Mouse (Mus musculus) midbrain, embryonic 10.5 days (tissue): ENCODE measurements around the gene Ube2d2b. TPM values are rescaled to one million over a fixed set of nuclear protein-coding genes. Genes with fewer than 3 reads are reported as not detected.

Experiments
- polyA plus RNA-seq: library from polyadenylated mRNA; unstranded; fragments of >200 nt; fragmentation: Nextera tagmentation; extraction: Ambion mirVana; gene quantifications from 2 replicates; pipeline ENCODE4 v1.2.1, GENCODE M21; 2016

Ube2d2b gene
- polyA plus RNA-seq, 1 experiment from 2014 or later = 0.17 TPM

Other genes starting within 250 kb of the Ube2d2b start
- 15.9 and 18.9 TPM in 2 replicates for gene Rpap2, start 232.7 kb upstream of the Ube2d2b start, polyA plus RNA-seq
- 29.8 and 31.1 TPM in 2 replicates for gene Glmn, start 232.2 kb upstream of the Ube2d2b start, polyA plus RNA-seq
- gene Gfi1, start 104.1 kb upstream of the Ube2d2b start, polyA plus RNA-seq = not detected in 2 replicates
- gene Evi5, start 45.0 kb downstream of the Ube2d2b start, polyA plus RNA-seq = 42.3 and 45.0 TPM in 2 replicates
- 79.8 and 89.8 TPM in 2 replicates for gene Rpl5, start 70.4 kb downstream of the Ube2d2b start, polyA plus RNA-seq
- gene Fam69a, start 157.0 kb downstream of the Ube2d2b start, polyA plus RNA-seq = 18.3 and 21.5 TPM in 2 replicates
- 136 and 146 TPM in 2 replicates for gene Mtf2, start 235.6 kb downstream of the Ube2d2b start, polyA plus RNA-seq